Mouse (Mus musculus): Measurements from ENCODE around the gene Arl1.

- TF ChIP-seq CTCF (conservative IDR thresholded peaks at IDR 0.05; ENCODE audit: low read length) (peak; percentile 34), POU5F1 (IDR thresholded peaks at IDR 0.05; ENCODE audit: borderline replicate concordance, low read length) (no peak), NANOG (IDR thresholded peaks at IDR 0.05; ENCODE audit: borderline replicate concordance, low read length) (no peak)
These were observed 5.3 kb upstream of the Arl1 start for GRCm38 (mm10) chr10:88725343-88725742.
